Mouse (Mus musculus): Measurements from ENCODE around the gene Olfr667. TPM values are rescaled to one million over a fixed set of nuclear protein-coding genes. Genes with fewer than 3 reads are reported as not detected.
"Not testable (repeated sequence)": the region's sequence is repeated elsewhere in the genome, so short reads cannot be mapped to it uniquely, and the experiment has no call there.

Olfr667 gene
- polyA plus RNA-seq (2016; fragmentation: Nextera tagmentation; extraction: Ambion mirVana): not detected in 2 replicates

GRCm38 (mm10) chr7:104921382-104921781, at the start of gene Olfr667:
Gene Olfr667 (minus strand): TSS chr7:104921482.
- Histone ChIP-seq H3K27me3 (replicated peaks) (no peaks in the 10 kb centered on the region), H3K9me3 (no peaks in the 10 kb centered on the region), H3K4me1 (no peaks in the 10 kb centered on the region), H3K4me2 (replicated peaks) (no peak within 1 kb of the TSS), H3K9ac (no peak within 1 kb of the TSS), H3K27ac (no peak within 1 kb of the TSS), H3K4me3 (no peak within 1 kb of the TSS), H3K36me3 (no peaks in the 10 kb centered on the region)
- WGBS: 90% methylated on average over 1 of the region's 1 CpGs
- no peak for ATAC-seq (ENCODE audit: low FRiP score, low read depth)

DNA sequence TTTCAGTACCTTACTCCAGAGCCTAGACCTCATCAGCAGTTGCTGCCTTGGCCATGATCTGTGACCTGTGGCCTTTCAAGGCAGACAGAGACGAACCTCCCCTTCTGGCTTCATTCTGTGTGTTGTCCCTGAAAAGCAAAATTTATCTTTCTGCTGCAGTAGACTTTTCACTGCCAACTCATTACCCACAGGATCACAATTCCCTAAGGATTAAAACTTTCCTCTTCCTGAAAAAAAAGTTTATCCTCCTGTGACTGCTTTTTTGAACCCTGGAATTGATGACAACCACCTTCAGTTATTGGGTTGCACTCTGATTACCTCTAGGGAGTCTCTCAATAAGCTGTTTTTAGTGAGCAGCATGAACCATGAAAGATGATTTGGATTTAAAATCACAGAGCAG, 41.2 kb upstream of the Olfr667 start, which contains the start of gene Olfr670:
Gene Olfr670 (minus strand): TSS at position 101 of the 400 bp plus-strand sequence.
- Histone ChIP-seq H3K4me2 (replicated peaks) (no peak within 1 kb of the TSS), H3K4me1 (no peaks in the 10 kb centered on the region), H3K4me3 (no peak within 1 kb of the TSS), H3K27ac (no peak within 1 kb of the TSS), H3K36me3 (no peaks in the 10 kb centered on the region), H3K9ac (no peak within 1 kb of the TSS), H3K27me3 (replicated peaks) (no peaks in the 10 kb centered on the region), H3K9me3 (no peaks in the 10 kb centered on the region)
- ATAC-seq (ENCODE audit: low FRiP score, low read depth): no peak
- WGBS: 62% methylated on average over 1 of the region's 1 CpGs

DNA sequence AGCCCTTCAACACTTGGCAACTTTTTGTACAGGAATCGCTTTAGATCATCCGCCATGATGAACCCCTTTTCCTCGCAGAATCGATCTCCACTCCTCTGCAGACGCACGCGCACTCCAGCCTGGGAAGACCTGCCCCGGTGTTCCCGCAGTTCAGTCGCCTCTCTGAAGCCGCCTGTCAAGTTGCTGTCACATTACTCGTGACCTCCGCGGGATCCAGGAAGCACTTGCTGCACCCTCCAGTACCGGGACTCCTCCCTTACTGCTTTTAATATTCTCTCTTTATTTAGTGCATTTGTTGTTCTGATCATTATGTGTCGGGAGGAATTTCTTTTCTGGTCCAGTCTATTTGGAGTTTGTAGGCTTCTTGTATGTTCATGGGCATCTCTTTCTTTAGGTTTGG, 29.0 kb upstream of the Olfr667 start:
- ATAC-seq (ENCODE audit: low FRiP score, low read depth); H3K36me3 ChIP-seq; H3K4me1 ChIP-seq; H3K9ac ChIP-seq; H3K4me3 ChIP-seq; H3K4me2 ChIP-seq (replicated peaks); H3K27me3 ChIP-seq (replicated peaks); H3K9me3 ChIP-seq; H3K27ac ChIP-seq: not testable (repeated sequence)
- 91% methylated on average over 16 of the region's 16 CpGs for WGBS

DNA sequence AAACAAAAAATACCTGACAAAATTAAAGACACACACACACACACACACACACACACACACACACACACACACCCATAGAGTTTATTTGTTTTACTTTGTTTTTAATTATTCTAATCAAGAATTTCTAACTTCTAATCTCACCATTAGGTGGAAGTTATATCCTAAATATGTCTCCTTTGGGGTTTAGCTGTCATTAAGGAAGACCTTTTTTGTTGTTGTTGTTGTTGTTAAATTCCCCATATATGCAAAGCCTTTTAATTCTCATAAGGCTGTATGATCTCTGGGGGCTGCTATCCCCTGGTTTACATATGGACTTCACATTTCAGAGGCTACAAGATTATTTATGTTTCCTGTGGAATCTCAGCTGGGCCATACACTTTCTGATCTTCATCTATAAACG, 12.7 kb upstream of the Olfr667 start, which contains the start of gene Olfr669:
Gene Olfr669 (plus strand): TSS at position 301 of the 400 bp plus-strand sequence.
- no peaks in the 10 kb centered on the region for H3K27me3 ChIP-seq (replicated peaks)
- H3K9ac ChIP-seq: no peak within 1 kb of the TSS
- no peak within 1 kb of the TSS for H3K4me3 ChIP-seq
- no peak for ATAC-seq (ENCODE audit: low FRiP score, low read depth)
- H3K36me3 ChIP-seq: no peaks in the 10 kb centered on the region
- WGBS: 78% methylated on average over 1 of the region's 1 CpGs
- H3K4me2 ChIP-seq (replicated peaks): no peak within 1 kb of the TSS
- H3K4me1 ChIP-seq: no peaks in the 10 kb centered on the region
- no peak within 1 kb of the TSS for H3K27ac ChIP-seq
- H3K9me3 ChIP-seq: no peaks in the 10 kb centered on the region

GRCm38 (mm10) chr7:104927957-104928356, 6.7 kb upstream of the Olfr667 start, which contains the start of gene Olfr668:
Gene Olfr668 (minus strand): TSS chr7:104928057.
- WGBS: 73% methylated on average over 1 of the region's 1 CpGs
- Histone ChIP-seq H3K27me3 (replicated peaks) (no peaks in the 10 kb centered on the region), H3K9ac (no peak within 1 kb of the TSS), H3K4me3 (no peak within 1 kb of the TSS), H3K4me1 (no peaks in the 10 kb centered on the region), H3K4me2 (replicated peaks) (no peak within 1 kb of the TSS), H3K9me3 (no peaks in the 10 kb centered on the region), H3K27ac (no peak within 1 kb of the TSS), H3K36me3 (no peaks in the 10 kb centered on the region)
- ATAC-seq (ENCODE audit: low FRiP score, low read depth): no peak

DNA sequence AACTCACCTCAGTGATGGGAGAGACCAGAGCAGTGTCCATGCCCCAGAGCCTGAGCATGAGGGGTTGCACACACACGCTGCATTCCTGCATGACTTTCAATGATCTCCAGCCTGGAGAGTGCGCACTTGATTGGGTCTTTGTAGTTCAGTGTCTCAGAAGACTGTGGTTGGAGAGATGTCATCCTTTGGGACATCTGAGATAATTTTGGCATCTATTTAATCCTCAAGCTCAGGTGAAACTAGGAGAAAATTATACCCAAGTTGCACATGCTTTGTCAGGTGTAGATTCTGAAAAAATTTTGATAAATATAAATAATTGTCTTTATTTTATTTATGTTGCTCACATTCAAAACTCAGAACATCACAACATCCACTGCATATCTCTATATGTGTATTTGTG, 25.4 kb downstream of the Olfr667 start, which contains the start of gene Olfr666:
Gene Olfr666 (minus strand): TSS at position 101 of the 400 bp plus-strand sequence.
- Histone ChIP-seq H3K4me2 (replicated peaks) (no peak within 1 kb of the TSS), H3K9ac (no peak within 1 kb of the TSS), H3K36me3 (no peaks in the 10 kb centered on the region), H3K27me3 (replicated peaks) (no peaks in the 10 kb centered on the region), H3K4me3 (no peak within 1 kb of the TSS), H3K27ac (no peak within 1 kb of the TSS), H3K4me1 (no peaks in the 10 kb centered on the region), H3K9me3 (no peaks in the 10 kb centered on the region)
- ATAC-seq (ENCODE audit: low FRiP score, low read depth): no peak
- 78% methylated on average over 2 of the region's 2 CpGs for WGBS

GRCm38 (mm10) chr7:104877731-104878130, 43.6 kb downstream of the Olfr667 start, which contains the start of gene Olfr665:
Gene Olfr665 (plus strand): TSS chr7:104878031.
- Histone ChIP-seq H3K27me3 (replicated peaks) (no peaks in the 10 kb centered on the region), H3K27ac (no peak within 1 kb of the TSS), H3K36me3 (no peaks in the 10 kb centered on the region), H3K9me3 (no peaks in the 10 kb centered on the region), H3K9ac (no peak within 1 kb of the TSS), H3K4me3 (no peak within 1 kb of the TSS), H3K4me2 (replicated peaks) (no peak within 1 kb of the TSS), H3K4me1 (no peaks in the 10 kb centered on the region)
- WGBS: 56% methylated on average over 1 of the region's 1 CpGs
- ATAC-seq (ENCODE audit: low FRiP score, low read depth): no peak

Other genes starting within 250 kb of the Olfr667 start
- not detected in 2 replicates for gene Olfr661, start 235.0 kb downstream of the Olfr667 start, polyA plus RNA-seq (2016; fragmentation: Nextera tagmentation; extraction: Ambion mirVana)
- not detected in 2 replicates for gene Usp17le, start 144.0 kb downstream of the Olfr667 start, polyA plus RNA-seq (2016; fragmentation: Nextera tagmentation; extraction: Ambion mirVana)
- gene Usp17lb, start 78.9 kb downstream of the Olfr667 start, polyA plus RNA-seq (2016; fragmentation: Nextera tagmentation; extraction: Ambion mirVana): not detected in 2 replicates
- not detected in 2 replicates for gene Usp17la, start 64.5 kb downstream of the Olfr667 start, polyA plus RNA-seq (2016; fragmentation: Nextera tagmentation; extraction: Ambion mirVana)
- not detected in 2 replicates for gene Olfr665, start 43.5 kb downstream of the Olfr667 start, polyA plus RNA-seq (2016; fragmentation: Nextera tagmentation; extraction: Ambion mirVana)
- not detected in 2 replicates for gene Olfr666, start 25.5 kb downstream of the Olfr667 start, polyA plus RNA-seq (2016; fragmentation: Nextera tagmentation; extraction: Ambion mirVana)
- not detected in 2 replicates for gene Olfr668, start 6.6 kb upstream of the Olfr667 start, polyA plus RNA-seq (2016; fragmentation: Nextera tagmentation; extraction: Ambion mirVana)
- gene Olfr669, start 12.8 kb upstream of the Olfr667 start, polyA plus RNA-seq (2016; fragmentation: Nextera tagmentation; extraction: Ambion mirVana): not detected in 2 replicates
- gene Olfr670, start 41.1 kb upstream of the Olfr667 start, polyA plus RNA-seq (2016; fragmentation: Nextera tagmentation; extraction: Ambion mirVana): not detected in 2 replicates
- gene Olfr671, start 57.6 kb upstream of the Olfr667 start, polyA plus RNA-seq (2016; fragmentation: Nextera tagmentation; extraction: Ambion mirVana): not detected in 2 replicates
- gene Olfr672, start 80.5 kb upstream of the Olfr667 start, polyA plus RNA-seq (2016; fragmentation: Nextera tagmentation; extraction: Ambion mirVana): not detected in 2 replicates
- gene Olfr675, start 107.0 kb upstream of the Olfr667 start, polyA plus RNA-seq (2016; fragmentation: Nextera tagmentation; extraction: Ambion mirVana): not detected in 2 replicates
- gene Olfr676, start 111.2 kb upstream of the Olfr667 start, polyA plus RNA-seq (2016; fragmentation: Nextera tagmentation; extraction: Ambion mirVana): not detected in 2 replicates
- not detected in 2 replicates for gene Olfr677, start 129.9 kb upstream of the Olfr667 start, polyA plus RNA-seq (2016; fragmentation: Nextera tagmentation; extraction: Ambion mirVana)
- not detected in 2 replicates for gene Olfr678, start 143.0 kb upstream of the Olfr667 start, polyA plus RNA-seq (2016; fragmentation: Nextera tagmentation; extraction: Ambion mirVana)
- gene Olfr679, start 159.7 kb upstream of the Olfr667 start, polyA plus RNA-seq (2016; fragmentation: Nextera tagmentation; extraction: Ambion mirVana): not detected in 2 replicates
- not detected in 2 replicates for gene Olfr680-ps1, start 171.3 kb upstream of the Olfr667 start, polyA plus RNA-seq (2016; fragmentation: Nextera tagmentation; extraction: Ambion mirVana)
- gene Olfr681, start 195.4 kb upstream of the Olfr667 start, polyA plus RNA-seq (2016; fragmentation: Nextera tagmentation; extraction: Ambion mirVana): not detected in 2 replicates
- not detected in 2 replicates for gene Olfr683, start 225.5 kb upstream of the Olfr667 start, polyA plus RNA-seq (2016; fragmentation: Nextera tagmentation; extraction: Ambion mirVana)
- not detected in 2 replicates for gene Olfr684, start 242.2 kb upstream of the Olfr667 start, polyA plus RNA-seq (2016; fragmentation: Nextera tagmentation; extraction: Ambion mirVana)